Mouse (Mus musculus): ENCODE measurements around the gene Csf2ra.
"Not testable (repeated sequence)": the region's sequence is repeated elsewhere in the genome, so short reads cannot be mapped to it uniquely, and the experiment has no call there.

The Csf2ra gene

GRCm38 (mm10) chr19:61224678-61225525 lies 3.3 kb downstream of the Csf2ra start:
- DNase-seq = peak; percentile 11

- no peak for DNase-seq
Measured at GRCm38 (mm10) chr19:61223706-61224328, 4.4 kb downstream of the Csf2ra start.

- not testable (repeated sequence) for DNase-seq
Measured at GRCm38 (mm10) chr19:61207506-61207905, 20.7 kb downstream of the Csf2ra start.

- peak; percentile 21 for DNase-seq
Measured at GRCm38 (mm10) chr19:61199836-61200235, 28.4 kb downstream of the Csf2ra start.

GRCm38 (mm10) chr19:61199316-61199715 lies 28.9 kb downstream of the Csf2ra start:
- DNase-seq = peak; percentile 88

- DNase-seq = not testable (repeated sequence)
Measured at GRCm38 (mm10) chr19:61183590-61183989, 44.6 kb downstream of the Csf2ra start, which contains the start of gene Gm6020. Gm6020 (plus strand) TSS chr19:61183890.

- no peak for DNase-seq
Measured at GRCm38 (mm10) chr19:61175756-61176324, 52.4 kb downstream of the Csf2ra start, which contains the start of gene Gm7102. Gm7102 (minus strand) TSS chr19:61176309.

All from liver (tissue).